Mouse (Mus musculus) thymus, postnatal 4 days (tissue): ENCODE measurements at regions not wholly inside any gene's neighbourhood (a gene's known extent, or its start where the extent isn't known, plus 50 kb on each side); places are given as distances from the start of the nearest gene placed in this dataset.
A peak's percentile ranks its signal among the peaks of the same experiment; 100 is the strongest.

Experiments
- DNase-seq: peaks from one replicate; pipeline ENCODE4 v3.0.0; 2021

DNA sequence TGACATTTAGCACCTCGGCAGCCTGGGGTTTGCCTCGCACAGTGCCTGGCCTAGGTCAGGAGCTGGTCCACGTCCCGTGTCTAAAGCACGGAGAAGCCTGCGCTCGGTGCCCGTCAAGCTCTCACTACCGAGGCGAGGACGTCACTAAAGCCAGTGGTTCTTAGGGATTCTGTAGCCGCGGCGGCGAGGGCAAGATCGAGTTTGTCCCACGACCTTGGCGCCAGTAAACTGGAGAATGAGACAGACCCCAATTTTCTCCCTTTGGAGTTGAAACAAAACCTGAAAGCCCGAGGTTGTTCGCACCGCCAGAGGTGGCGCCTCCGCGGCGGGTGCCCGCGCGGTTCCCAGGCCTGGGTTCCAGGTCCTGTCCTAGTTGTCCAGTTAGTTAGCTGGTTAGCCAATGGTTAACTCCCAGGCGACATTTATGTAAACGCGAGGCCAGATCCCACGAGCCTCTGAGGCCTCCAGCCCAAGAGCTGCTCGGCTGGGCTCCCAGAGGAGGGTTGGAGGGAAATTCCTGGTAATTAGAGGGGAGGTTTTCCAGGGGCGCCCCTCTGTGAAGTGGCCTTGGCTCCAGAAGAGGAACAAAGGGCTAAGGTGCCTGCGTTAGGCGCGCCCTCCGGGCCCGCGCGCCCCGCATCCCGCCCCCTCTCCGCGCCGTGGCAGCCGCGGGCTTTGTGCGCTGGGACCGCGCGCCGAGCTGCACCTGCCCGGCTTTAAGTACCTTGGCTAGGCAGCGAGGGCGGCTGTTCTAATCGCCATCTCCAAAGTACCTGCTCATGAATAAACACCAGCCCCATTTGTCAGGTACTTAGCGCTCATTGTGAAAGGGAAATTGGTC lies 74.0 kb downstream of the Rhcg start:
- DNase-seq = peak; percentile 16

DNA sequence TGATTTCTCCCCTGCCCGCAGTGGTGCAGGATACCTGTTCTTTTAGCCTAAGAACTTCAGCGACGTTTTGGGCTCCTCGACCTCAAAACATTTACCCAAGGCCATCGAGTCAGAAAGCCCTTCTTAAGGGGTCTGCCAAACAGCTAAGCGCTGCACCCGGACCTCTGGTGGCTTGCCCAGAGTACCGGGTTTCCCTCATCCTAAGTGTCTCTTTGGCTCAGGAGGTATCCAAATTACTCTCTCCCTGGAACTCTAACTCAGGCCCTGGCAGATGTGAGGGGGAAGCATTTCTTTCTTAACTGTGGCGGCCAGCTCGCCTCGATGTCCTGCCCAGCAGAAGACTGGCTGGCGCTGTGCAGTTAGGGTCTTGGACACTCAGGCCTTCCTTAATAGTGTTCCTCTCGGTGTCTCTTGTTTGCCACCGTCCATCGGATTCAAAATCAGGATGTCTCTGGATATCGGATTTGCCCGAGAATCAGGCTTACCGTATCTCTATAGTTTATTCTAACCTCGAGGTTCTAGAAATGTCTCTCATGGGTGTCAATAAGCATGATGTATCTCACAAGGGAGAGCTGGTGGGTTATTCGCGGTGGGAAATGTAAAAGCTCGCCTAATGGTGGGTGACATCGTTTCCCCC lies 75.0 kb downstream of the Rhcg start:
- no peak for DNase-seq

DNA sequence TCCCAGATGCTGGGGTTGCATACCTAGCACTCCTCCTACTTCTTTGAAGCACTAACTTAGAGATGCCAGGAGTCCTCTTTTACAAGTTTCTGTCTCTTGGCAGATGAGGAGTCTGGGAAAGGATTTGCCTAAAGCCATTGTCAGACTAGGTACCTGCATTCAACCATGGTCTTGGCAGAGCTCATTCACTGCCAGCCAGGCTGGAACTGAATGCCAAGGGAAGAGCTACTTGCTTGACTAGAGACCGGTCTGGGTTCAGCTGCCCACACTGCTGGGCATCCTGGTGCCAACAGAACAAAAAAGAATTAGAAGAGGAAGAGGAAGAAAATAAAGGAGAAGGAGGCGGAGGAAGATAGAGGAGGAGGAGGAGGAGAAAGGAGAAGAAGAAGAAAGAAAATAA lies 74.1 kb upstream of the Polg start:
- no peak for DNase-seq

DNA sequence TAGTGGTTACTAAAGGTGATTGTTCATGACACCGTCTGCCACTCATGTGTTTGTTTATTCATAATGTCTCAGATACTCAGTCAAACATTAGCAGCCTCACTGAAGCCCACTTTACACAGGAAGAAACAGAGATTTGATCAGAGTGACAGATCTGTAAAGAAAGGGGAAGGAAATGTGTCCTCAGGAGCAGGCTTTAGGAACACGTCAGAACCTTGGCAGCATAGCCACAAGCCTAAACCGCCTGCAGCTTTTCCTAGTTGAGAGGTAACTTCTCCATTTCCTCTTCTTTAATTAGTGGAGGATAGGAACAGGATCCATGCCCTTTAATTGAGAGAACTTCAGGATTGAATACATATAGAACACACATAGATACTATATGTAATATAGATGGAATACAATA lies 73.3 kb upstream of the Polg start:
- DNase-seq = no peak

DNA sequence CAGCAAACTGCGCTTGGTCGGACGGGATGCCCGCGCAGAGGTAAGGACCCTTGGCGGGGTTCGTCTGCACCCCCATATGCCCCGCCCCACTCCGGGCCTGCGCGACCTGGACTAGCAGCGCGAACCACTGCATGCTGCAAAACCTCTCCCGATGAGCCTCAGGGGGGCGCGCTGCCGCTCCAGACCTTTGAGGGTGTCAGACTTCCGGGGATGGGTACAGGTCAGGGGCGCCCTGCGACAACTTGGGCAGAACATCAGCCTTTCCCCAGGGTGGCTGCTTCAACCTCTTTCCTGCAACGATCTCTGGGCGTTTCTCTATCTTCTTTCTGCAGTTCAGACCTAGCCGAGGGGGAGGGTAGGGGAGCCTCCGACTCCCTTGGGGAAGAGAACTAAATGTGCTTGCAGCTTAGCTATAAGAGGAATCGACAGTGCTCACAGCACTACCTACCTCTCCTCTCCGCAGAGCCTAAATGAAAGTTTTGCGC lies 70.0 kb upstream of the Polg start:
- DNase-seq = peak; percentile 71

DNA sequence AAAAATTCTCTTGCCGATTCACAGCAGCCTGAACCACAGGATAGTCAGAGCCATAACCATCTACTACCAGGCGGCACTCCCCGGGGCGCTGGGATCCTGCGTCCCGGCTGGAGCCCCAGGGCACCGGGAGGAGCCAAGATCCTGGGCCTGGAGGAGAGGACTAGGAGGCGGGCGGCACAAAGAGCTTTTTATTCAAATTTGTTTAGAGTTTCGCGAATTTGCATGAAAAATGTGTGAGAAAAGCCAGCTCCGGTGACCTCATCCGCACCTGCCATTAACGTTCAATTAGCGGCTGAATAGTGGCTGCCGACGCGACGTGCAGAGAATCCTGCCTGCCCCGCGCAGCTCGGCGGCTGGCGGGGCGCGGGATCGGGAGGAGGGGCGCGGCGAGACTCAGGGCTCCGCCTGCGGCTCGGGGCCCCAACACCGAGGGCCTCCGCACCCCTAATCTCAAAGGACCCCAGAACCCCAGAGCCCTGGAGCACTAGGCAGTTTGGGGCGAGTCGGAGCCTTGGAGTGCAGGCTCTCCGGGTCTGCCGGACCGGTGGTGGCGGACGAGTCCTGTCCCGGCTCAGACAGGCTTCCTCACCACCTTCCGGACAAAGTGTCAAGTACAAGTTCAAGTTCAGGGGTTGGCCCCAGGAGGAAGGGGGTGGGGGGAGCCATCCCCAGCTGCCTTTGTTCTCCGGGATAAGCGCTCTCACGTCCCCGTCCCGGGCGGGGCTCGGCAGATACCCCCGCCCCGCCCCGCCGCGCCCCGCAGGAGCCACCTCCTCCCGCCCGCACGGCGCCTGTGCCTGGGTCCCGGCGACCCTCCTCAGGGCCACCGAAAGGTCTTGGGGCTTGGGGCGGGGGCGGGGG lies 69.3 kb upstream of the Polg start:
- peak; percentile 56 for DNase-seq

DNA sequence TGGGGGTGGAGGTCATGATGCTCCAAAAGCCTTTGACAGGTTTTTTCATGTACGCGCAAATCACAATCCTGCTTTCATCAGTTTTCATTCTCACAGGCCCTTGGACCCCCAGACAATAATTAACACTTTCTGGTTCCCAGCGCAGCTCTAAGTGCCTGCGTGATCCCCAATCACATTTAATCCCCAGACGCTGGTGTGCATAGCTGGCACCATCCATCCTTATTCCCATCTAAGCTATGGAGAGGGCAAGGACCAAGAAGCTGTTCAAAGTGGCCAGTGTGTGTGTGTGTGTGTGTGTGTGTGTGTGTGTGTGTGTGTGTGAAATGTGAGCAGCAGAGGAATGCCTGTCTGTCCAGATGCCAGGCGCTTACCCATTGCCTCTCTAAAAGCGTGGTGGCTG lies 68.7 kb upstream of the Polg start:
- no peak for DNase-seq

DNA sequence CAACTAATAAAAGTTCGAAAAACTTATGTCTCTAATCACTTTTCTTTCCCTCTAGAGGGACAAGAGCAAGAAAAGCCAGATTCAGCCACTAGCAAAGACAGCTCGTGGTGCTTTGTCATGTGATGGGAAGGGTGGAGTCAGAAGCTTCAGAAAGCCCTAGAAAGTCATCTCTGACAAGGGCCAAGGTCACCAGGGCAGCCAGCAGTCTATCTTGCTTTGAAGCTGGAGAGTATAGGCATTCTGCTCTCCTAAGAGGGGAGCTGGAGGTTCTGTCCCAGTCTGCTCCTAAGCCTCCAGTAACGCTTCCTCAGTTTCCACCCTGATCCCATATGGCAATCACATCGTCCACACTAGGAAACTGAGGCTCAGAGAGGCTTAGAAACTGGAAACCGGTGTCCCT lies 68.2 kb upstream of the Polg start:
- no peak for DNase-seq

DNA sequence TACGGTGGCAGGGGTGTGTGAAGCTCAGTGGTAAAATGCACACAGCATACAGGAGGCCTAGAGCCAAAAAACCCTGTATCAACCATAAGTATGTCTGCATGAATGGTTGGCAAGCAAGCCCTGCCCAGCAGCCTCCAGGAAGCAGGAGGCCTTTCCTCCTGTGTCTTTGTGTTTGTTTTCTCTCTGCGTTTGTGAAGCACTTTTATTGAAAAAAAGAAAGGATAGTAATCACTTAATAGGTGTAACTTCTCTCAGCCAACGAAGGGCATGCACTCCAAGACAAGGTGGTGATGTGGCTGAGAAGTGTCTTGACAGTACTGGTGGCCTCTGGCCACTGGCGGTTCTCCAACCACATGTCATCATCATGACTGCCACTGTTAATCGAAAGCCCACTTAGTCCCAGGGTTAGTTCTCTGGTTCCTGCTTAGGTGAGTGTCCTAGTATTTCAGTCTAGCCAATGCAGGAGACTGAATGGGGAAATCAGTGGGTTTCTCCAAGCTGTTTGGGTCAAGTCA lies 66.5 kb upstream of the Polg start:
- DNase-seq = no peak

DNA sequence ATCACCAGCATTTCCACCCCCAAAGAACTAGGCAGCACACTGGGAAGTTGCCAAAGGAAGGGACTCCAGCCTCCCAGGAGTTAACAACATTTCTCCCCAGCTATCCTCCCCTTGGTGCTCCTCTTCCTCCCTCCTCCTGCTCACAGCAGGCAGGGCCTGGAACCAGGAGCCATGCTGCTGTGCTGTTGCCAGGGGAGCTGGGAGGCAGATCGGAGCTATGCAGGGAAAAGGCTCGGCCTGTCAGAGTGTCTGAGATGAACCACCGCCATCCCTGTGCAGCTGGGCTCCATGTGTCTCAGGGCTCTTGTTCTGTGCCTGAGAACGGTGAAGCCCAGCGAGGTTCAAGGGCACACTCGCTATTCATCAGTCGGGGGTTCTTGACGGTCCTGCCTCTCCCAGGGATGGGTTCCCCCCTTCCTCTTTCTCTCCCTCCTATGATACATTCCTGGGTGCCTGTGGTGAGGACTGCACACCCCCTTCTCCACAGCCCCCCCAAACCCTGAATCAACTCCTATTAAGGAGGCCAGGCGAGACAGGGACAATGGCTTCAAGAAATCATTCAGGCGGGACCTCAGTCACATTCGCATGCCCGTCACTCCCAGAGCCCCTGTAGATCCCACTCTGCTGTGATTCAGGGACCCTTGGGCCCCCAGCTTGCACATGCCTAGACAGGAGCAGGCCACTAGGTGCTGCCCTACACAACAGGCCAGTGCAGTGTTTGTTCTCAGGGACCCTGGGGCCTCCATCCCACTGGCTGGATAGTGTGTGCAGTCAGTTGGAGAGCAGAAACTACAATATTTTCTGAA lies 65.6 kb upstream of the Polg start:
- DNase-seq = no peak

DNA sequence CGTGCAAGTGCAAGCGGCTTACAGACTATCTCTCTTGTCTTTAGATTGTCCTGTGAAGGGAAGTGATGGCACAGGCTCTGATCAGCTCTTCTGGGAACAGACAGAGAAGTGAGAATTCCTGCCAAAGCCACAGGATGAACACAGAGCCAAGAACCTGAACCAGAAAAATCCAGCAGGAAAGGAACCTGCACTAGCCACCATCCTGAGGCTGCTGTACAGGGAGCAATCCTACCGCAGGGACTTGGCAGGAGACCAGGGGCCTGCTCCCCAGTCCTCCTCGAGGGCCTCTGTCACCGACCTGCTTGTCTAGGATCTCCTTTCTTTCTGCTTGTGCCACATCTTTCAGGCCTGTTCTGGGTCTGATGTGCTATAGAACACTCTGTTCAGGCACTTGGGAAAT lies 65.0 kb upstream of the Polg start:
- DNase-seq = no peak

DNA sequence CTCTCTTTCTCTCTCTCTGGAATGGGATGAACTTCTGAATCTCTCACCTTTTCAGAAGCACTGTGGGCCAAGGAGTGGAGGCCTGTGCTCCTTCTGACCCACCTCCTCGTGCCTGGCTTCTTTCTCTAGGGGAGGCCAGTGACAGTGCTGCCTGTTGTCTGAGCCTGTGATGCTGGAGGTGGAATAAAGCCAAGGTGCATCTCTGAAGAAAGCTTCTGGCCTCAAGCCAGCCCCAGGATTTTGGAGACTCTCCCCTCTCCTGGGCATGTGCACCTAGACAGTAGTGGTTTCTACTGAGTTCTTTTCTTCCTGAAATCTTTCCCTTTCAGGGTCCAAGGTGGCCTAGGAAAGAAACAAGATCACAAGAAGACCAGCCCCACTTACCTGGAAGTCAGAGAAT lies 63.3 kb upstream of the Polg start:
- no peak for DNase-seq

DNA sequence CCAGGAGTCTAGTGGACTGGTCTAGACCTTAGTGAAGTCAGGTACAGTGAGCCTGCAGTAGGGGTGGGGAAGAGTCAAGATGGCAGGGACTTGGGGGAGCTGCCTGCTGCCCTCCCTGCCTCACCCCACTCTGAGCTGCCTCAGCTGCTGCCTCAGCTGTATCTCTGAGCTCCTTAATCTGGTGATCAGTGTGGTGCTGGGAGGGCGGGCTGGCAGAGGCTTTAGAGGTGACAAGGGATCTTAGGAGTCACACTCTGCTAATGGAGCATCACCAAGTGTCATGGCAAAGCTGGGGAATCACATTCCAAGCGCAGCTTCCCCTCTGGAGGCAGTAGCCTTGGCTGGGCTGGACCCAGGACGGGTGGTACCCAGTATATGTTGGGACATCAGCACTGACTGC lies 61.8 kb upstream of the Polg start:
- DNase-seq = no peak

DNA sequence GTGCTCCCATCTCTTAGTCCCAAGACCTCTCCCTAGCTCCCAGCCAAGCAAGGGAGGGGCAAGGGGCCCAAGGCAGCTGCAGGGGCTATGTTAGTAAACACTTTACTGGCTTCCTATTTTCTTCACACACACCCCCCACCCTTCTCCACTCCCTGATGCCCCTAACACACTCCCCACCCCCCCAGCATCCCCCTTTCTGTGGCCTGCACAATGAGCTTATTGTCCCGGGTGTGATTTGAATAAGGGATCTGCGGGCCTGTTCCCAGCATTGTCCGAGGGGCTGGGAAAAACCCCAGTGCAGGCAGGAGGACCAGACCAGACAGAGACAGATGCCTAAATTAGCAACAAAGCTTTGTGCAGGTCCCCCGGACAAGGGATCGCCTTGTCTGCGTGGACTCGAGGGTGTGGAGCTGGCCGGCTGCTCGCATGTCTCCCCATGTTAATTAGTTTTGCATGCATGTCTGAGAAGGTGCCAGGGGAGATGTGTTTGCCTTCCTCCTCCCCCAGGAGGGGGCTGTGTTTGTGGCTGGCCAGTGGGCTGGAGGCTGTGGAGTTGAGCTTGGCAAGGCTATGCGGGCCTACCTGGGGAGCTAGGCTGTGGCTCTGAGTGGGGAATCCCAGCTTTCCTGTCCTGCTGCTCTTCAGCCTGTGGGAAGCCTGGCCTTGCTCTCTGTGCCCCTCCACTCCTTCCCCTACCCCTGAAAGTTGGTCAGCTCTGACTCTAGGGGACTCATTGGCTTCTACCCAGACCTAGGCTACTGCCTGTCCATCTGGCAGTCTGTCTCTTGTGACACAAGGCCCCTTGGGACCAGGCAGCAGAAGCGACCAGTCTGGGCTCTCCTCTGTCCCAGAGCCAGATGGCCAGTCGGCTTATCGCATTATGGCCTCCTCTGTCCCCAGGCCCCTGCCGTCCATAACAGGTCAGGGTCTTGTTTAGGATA lies 59.8 kb upstream of the Polg start:
- DNase-seq = no peak

DNA sequence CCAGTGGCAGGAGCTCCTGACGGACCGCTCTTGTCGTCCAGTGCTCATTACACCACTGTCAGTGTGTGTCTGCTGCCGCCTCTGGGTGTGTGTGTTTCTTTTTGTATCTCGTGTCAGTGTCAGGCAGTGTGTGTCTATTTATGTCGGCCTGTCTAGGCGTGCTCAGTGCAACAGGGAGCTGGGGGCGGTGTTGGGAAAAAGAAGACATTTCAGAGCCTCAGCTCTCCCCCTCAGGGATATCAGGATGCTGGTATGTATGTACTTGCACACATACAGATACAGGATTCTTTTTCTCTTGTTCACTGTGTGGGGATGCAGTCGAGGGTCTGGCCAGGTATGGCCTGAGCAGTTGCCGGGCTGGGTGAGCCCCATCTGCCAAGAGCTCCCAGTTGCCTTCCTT lies 58.8 kb upstream of the Polg start:
- DNase-seq = no peak

DNA sequence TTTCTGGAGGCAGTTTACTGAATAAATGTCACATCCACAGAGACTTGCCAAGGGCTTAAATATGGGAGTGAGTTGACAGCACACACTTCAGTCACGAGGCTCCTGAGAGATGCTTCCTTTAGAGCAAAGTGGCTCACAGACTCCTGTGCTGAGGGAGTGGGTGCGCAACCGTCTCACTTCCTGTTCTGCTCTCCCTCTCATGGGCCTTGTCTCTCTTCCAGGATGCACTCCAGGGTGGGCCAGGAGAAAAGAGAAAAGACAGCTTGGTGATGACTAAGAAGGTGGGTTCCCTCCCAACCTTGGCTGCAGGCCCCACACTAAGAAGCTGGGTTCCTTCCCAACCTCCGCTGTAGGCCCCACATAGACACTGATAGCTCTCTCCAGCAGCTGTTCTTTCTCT lies 57.5 kb upstream of the Polg start:
- no peak for DNase-seq

DNA sequence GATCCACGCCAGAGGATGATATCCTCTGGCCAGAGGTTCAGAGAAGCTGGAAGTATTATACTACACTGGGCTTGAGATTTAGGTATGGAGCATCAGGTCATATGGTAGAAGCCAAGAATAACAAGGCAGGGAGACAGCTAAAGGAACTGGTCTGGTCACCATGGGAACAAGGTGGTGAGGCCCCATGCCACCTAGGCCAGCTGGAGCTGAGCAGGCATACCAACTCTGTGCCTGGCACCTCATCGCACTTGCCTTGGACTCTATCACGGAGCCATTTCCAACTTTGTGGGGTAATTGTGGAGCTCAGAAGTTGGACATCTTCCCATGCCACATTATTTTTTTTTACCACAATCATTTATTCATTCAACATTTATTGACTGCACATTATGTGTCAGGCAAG lies 55.9 kb upstream of the Polg start:
- DNase-seq = no peak

DNA sequence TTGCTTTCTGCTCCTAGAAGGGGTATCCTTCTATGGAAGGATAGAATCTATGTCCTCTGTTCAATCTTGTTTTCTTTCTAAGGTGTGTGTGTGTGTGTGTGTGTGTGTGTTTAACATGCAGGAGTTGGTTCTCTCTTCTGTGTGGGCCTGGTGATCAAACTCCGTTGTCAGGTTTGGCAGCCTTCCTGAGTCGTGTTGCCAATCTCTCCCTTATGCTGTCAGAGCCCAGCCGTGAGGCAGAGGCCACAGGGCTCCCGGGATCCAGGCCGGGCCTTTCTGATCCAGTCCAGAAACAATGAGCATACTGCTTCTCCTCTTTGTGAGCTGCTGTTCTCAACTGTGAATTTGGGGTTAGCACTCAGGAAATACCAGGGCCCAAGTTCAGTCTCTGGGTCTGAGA lies 55.1 kb upstream of the Polg start:
- DNase-seq = no peak

DNA sequence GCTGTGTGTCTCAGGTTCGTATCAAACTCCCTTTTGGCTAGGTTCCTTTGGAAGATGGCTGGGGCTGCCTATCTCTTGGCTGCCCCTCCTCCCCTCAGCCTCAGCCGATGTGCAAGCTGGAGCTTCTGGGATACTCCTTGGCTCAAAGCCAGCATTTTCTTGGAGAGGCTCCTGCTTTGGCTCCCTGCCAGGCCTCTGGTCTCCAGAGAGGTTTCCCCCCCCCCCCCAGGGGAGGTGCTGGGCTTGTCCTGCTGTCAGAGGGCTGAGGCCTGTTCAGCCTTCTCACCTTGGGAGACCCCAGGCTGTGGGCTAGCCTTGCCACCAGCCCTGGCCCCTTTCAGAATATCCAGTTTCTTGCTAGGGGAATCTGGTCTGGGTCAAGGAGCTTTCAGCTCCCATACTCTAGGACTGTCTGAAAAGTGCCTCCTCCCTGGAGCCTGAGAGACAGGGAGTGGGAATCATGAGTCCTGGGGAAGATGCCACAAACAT lies 54.1 kb upstream of the Polg start:
- DNase-seq = no peak

DNA sequence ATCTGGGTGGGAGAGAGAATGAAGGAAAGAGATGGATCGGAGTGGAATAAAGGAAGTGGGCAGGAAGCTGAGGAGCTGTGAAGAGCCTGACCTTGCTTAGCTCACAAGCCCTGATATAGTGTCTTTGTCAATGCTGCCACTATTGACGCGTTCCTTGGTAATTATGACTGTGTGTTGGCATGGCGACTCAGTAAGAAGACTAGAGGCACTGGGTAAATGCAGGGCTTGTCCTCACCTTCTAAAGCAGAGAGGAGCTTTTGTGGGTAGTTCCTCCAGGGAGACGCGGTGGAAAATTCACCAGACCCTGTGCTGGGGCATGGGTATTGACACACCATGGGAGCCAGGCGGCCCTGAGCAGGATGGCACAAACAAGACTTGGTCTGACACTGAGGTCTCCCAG lies 52.8 kb upstream of the Polg start:
- no peak for DNase-seq
